Mouse (Mus musculus): ENCODE results near the gene Gpatch8.
A peak's percentile ranks its signal among the peaks of the same experiment; 100 is the strongest.

Gene Gpatch8

DNA sequence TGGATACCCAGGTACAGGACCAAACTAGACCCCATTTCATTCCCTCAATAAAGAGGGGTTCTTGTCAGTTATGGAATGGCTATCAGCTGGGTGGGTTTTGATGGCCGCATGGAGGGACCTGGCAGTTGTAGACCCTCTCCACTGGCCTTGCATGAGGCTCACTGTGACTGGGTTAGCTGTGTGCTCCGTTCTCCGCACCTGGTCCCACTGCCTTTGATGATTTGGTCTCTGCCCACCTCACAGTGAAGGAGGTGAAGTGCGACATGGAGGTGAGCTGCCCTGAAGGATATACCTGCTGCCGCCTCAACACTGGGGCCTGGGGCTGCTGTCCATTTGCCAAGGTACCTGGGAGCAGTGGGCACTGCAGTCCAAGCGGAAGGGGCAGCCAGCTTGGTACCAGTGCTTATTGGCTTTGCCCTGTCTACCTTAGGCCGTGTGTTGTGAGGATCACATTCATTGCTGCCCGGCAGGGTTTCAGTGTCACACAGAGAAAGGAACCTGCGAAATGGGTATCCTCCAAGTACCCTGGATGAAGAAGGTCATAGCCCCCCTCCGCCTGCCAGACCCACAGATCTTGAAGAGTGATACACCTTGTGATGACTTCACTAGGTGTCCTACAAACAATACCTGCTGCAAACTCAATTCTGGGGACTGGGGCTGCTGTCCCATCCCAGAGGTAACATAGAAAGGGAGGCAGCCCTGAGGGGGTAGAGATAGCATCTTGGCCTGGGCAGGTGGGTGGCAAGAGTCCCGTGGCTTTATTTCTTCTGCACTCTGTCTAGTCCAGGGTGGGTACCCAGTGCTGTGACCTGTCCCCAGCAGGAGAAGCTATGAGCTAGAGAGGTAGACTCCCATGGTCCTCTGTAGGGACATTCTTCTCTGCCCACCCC lies 121.1 kb downstream of the Gpatch8 start:
- no peak for DNase-seq (ENCODE audit: low spot score)

- DNase-seq (ENCODE audit: low spot score): peak; percentile 94
Measured at GRCm38 (mm10) chr11:102434406-102434805, 121.8 kb downstream of the Gpatch8 start.

- no peak for DNase-seq (ENCODE audit: low spot score)
Measured at GRCm38 (mm10) chr11:102433866-102434265, 122.3 kb downstream of the Gpatch8 start.

- peak; percentile 93 for DNase-seq (ENCODE audit: low spot score)
Measured at GRCm38 (mm10) chr11:102432896-102433295, 123.3 kb downstream of the Gpatch8 start.

- no peak for DNase-seq (ENCODE audit: low spot score)
Measured at GRCm38 (mm10) chr11:102432115-102432843, 123.9 kb downstream of the Gpatch8 start.

GRCm38 (mm10) chr11:102431728-102432114 lies 124.5 kb downstream of the Gpatch8 start:
- DNase-seq (ENCODE audit: low spot score): no peak

- peak; percentile 85 for DNase-seq (ENCODE audit: low spot score)
Measured at GRCm38 (mm10) chr11:102431018-102431645, 125.1 kb downstream of the Gpatch8 start.

DNA sequence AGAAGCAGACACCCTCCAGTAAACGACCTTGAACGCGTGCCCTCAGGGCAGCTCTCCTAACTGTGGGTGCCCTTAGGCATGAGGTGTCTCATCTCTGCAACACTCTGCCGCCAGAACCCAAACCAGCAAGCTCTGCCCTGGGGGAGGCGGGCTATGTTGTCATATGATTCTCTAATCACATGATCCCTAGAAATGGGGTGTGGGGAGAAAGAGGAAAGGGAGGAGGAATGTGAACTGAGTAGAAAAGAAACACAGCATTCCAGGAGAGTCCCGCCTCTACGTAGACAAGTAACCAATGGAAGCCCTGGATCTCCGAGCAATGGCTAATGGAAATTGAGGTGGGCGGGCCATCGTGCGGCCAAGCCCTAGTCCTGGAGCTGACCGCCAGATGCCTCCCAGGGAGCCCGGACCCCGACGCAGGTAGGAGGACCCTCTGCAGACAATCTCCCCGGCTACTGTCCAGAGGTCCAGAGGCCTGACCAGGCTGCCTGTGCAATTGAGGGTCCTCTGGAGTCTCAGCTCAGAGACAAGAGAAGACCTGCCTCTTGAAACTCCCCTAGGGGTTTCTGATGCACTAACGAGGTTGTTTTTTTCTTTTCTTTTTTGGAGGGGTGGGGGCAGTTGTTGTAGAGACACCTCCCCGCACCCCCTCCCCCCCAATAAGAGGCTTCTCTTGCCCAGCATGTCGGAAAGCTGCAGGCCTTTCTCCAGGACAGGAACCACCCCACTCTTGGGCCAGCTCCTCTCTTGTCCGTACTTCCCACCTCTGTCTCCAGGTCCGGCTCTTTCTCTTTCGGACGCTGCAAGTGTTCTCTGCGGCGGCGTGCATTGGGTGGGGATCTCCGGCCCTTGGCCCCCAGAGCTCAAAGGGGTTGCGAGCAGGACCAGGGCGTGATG lies 125.8 kb downstream of the Gpatch8 start, which contains the start of gene Grn:
TSS of gene Grn (plus strand) at position 195 of the 897 bp plus-strand sequence.
- peak; percentile 97 for DNase-seq (ENCODE audit: low spot score)

DNA sequence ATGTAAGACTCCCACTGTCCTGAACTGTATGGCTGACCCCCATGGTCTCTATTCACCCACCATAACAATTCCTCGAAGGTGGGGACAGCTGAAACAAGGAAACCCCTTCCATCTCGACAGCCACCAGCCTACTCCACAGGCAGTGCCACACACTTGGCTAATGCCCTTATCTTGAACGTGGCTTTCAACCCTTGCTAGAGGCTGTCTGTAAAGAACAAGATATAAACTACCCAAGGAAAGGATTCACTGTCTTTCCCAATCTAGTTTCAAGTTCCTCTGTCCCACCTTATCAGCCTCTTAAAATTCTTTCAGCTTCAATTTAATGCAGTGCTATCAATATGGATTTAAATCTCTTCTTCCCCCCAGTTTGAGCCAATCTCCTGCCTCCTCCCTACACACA lies 126.6 kb downstream of the Gpatch8 start:
- DNase-seq (ENCODE audit: low spot score): no peak

- no peak for DNase-seq (ENCODE audit: low spot score)
Measured at GRCm38 (mm10) chr11:102428981-102429540, 127.1 kb downstream of the Gpatch8 start.

Measured in adipocyte (in vitro differentiated cells).